Mouse (Mus musculus) 3T3-L1 (cell line): ENCODE data around the gene Myl10.
"Not testable (repeated sequence)": the region's sequence is repeated elsewhere in the genome, so short reads cannot be mapped to it uniquely, and the experiment has no call there.

ENCODE experiments used
- DNase-seq: peaks from one replicate; pipeline ENCODE4 v3.0.0-alpha.2; 2015; ENCODE audit warnings: low read depth, low spot score

The Myl10 gene

DNA sequence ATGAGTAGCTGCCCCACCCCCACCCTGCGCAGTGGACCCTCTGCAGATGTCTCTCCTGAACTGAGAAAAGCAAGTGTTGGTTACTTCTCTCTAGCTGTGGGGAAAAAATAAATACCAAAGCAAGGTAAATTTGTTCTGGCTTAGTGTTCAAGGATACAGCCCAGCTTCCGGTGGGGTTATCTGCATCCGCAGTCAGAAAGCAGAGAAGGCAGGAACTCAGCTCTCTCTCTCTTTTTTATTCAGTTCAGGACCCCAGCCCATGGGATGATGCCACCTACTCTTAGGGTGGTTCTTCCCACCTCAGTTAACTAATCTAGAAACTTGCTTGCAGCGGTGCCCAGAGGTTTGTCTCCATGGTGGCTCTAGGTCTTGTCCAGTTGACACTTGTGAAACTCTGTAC lies at the start of gene Myl10:
TSS of gene Myl10 (plus strand) at position 363 of the 400 bp plus-strand sequence.
- DNase-seq, result no peak

DNA sequence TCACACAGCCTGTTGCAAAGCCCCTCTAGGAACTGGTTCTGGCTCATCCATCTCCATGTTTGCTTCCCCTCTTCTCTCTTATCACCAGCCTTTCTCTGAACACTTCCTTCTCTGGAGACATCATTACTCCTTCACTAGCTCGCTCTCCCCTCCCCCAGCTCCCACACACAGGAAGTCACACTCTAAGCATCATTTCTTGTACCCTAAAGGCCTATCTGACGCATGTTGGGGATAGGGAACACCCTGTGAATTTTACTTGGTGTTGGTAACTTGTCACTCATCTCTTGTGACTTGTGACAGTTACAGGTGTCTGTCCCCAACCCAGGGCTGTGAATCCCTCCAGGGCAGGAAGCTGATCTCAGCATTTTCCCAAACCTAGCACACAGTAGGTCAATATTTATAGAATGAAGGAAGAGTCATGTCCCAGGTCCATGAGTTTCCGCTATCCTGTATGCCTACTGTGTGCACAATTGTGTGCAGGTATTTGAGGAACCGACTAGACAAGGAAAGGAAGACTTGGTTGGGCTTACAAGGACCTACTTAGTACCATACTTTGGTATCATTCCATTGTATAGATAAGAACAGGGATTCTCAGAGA lies 46.1 kb upstream of the Myl10 start:
- no peak for DNase-seq

DNA sequence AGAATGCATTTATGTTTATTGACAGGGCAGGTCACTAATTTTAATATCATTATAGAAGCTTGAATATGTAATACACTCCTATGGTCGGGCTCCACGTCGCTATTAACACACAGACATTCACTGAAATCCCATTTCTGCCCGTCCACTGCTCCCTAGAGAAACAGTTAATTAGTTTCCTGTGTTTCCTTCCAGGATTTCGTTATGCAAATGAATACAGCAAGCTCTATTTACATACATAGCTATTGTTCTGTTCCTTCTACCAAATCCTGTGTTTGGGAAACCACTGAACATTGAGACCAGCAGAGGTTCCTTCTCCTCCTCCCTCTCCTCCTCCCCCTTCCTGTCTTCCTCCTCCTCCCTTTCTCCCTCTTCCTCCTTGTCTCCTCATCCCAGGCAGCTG lies 43.9 kb upstream of the Myl10 start:
- DNase-seq, result no peak

DNA sequence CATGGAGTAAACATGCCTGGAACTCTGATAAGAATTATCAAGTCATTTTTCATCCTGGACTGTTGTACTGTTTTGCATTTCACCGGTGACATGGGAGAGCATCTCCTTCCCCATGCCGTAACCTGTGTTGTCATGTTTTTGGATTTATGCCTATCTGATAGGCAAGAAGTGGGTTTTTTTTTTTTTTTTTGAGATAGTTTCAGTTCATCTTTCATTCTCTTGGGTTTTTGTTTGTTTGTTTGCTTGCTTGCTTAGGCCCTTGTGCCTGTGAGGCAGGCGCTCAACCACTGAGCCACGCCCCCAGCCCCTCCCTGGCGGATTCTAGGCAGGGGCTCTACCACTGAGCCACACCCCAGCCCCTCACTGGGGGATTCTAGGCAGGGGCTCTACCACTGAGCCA lies 43.3 kb upstream of the Myl10 start:
- no peak for DNase-seq

DNA sequence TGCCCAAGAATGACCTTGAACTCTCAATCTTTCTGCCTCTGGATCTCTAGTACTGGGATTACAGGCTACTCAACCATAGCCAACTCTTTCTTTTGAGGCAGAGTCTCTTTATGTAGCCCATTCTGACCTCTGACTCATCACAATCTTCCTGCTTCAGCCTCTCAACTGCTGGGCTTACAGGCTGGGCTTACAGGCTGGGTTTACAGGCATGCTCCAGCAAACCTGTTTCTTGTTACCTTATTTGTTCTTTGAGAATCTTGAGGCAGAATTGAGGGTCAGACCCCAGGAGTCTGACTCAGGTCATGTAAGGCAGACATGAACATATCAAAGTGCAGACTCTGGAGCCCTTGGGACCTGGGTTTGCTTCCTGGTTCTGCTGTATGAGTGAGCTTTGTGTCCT lies 38.5 kb upstream of the Myl10 start:
- DNase-seq, result peak; percentile 23

DNA sequence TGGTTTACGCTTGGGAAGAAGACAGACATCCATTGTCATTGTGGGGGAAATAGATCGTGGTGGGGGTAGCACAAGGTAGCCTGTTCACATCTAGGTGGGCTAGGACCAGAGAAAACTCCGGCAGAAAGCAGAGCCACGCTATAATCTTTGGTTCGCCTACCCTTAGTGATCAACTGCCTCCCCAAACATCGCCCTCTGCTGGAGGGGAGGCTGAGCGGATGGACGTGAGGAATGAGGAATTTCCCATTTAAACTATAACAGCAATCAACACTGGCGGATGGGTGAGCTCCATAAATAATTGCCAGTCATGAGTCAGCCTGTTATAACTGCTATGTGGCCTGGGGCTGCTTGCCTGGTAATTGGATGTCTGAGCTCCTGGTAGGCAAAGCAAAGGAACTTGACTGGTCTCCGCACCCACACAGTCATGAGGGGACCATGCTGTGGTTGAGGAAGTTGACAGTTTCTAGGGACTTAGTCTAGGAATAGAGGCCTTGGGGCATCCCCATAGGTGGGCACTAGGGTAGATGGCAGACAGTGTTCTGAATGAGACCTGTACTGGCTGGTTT lies 36.0 kb upstream of the Myl10 start:
- DNase-seq, result peak; percentile 49

DNA sequence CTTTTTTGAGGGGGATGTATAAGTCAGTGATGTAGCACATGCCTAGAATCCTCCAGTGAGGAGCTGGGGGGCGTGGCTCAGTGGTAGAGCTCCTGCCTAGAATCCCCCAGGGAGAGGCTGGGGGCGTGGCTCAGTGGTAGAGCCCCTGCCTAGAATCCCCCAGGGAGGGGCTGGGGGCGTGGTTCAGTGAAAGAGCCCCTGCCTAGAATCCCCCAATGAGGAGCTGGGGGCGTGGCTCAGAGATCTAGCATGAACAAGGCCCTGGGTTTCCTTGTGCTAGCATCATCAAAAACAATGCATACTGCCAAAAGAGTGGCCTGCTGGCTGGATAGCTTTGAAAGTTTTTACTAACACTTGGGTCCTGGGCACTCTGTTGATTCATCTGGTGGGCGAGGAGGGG lies 32.2 kb upstream of the Myl10 start:
- not testable (repeated sequence) for DNase-seq

DNA sequence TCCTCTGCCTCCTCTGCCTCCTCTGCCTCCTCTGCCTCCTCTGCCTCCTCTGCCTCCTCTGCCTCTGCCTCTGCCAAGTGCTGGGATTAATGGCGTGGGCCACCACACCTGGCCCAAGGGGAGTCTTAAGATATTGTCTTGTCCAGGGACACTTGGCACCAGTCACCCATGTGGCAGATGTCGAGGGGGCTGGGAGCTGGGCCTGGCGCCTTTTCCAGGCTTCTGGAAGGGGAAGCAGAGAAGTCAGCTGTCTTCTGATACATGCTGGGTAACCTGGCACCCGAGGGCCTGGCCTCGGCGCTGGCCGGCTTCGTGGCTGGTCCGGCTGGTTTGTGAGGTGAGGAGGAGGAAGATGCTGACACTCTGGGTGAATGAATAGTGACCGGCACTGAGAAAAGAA lies 30.7 kb upstream of the Myl10 start:
- DNase-seq, result no peak

DNA sequence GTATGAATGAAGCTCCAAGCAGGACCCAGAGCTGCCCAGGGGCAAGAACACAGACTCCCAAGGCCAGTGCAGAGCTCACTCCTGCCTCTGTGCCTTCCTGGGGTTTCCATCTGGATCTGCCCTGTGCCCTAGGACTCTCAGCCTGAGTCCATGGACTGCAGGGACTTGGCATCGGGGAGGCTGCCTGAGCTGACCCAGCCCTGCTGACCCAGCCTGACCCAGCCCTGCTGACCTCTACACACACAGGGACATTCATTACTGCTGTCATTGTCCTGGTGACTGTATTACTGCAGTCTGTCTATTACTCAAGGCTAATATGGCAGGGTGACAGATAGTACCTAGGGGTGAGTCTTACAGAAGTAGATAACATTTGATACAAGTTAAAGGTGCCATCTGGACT lies 30.1 kb upstream of the Myl10 start:
- DNase-seq, result peak; percentile 14

DNA sequence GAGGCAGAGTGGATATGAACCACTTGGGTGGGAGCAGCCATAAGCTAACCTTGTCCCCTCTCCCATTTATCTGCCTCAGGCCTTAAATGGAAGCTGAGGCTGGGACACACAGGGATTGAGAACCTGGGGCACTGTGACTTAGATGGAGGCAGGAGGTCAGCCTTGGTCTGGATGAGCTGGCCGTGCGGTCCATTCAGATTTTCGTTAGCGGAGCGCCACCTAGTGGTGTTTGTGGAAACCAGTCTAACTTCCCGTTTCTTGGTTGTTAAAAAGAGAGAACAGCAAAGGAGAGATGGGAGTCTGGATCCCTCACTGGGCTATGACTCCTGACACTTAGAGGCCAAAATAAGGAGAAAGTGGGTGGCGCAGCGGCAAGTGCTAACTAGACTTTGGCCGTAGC lies 28.4 kb upstream of the Myl10 start:
- DNase-seq, result peak; percentile 96

DNA sequence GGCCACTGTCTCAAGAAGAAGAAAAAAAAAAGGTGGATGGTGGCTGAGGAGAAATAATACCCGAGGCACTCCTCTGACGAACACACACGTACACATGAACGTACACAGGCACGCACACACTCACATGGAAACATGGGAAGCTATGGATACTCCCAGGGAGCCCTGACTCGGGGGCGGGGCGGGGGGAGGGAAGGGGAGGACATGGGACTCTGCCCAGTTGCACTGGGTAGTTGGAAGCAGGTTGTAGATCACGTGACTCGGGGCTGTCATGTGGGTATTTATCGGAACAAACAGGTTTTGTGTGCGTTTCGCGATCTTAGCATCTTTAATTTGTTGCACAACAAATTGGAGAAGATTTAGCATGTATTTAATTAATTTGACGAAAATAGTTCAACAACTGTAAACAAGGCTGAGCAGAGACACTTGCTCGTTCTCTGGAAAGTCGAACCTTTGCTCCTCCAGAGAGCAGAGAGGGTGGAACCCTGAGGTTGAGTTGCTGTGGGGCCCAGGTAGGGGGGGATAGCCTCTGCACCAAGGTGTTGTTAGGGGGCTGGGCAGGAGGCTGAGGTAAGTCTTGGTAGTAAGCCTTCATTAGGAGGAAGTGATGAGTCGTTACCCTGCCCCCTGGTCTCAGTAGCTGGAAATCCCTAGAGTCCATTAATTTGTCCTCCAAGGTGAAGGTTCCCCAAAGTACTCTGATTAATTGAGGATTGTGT lies 16.5 kb upstream of the Myl10 start:
- DNase-seq, result no peak

DNA sequence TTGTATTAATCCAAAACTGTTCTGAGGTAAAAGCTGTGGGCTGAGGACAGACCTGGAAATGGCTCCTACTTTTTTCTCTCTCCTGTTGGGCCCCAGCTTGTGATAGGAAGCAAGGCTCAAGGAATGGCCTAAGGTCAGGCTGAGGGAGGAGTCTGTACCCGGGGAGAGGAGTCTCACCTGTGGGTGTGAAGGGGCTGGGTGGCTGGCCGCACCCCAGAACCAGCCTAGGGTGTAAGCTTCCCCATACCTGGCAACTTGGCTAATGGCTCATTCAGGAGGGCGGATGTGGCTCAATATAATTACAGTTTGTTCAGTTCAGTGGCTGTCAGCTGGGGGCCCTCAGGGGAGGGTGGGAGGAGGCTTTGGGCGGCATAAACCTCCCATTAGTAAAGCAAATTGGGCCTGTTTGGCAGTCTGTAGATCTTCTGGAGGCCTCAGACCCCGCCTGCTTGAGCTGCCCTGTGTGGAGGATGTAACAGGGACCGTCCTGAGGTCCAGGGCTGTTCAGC lies 14.1 kb upstream of the Myl10 start:
- DNase-seq, result no peak

DNA sequence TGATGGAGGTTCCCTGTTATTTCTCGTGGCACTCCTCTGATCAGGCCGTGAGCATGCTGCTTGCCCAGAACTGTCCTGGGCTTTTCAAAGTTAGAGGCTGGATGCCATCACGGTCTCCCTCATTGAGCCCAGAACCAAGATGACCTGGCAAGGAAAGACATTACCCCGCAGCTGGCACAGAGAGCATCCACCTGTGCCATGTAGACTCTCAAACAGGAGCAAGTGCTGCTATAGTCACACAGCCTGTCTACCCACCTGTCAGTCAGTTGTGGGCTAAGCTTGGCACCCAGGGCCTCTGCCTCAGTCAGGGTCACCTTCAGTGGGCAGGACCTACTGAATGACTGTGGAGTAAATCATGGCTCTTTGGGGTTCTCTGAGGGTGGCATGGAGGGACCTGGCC lies 6.6 kb upstream of the Myl10 start:
- DNase-seq, result no peak

DNA sequence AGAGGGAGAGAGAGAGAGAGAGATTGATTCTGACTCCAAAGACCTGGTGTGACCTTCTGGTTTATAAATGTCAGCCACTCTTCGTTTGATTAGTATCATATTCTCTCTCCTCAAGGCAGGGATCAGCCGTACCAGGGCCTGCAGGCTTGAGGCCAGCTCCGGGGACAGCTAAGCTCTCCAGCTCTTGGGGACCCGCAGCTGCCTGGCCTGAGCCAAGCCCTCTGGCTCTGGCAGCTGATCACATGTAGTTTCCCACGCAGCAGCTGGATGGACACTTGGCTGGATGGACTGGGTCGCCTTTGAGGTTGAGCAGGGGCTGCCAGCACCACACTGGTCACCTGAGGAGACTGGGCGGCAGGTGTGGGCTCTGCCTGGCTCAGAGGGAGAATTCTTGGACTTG lies 5.4 kb upstream of the Myl10 start:
- no peak for DNase-seq

DNA sequence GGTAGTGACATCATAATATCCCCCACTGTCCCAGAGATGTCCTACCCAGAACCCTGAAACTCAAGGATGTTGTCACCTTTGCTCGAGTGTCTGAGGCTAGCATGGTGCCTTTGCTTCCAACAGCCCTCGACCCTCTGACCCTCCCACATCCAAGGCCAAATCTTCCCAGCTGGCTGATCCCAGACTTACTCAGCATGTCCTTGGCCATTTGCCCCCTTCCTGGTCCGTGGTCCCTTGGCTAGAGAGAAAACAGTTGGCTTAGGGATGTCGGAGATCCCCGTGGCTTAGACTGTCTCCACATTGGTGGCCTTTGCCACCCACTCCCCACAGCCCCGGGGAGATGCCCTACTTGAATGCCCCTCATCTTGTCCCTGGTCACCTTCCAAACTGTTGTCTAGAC lies 4.1 kb upstream of the Myl10 start:
- no peak for DNase-seq

DNA sequence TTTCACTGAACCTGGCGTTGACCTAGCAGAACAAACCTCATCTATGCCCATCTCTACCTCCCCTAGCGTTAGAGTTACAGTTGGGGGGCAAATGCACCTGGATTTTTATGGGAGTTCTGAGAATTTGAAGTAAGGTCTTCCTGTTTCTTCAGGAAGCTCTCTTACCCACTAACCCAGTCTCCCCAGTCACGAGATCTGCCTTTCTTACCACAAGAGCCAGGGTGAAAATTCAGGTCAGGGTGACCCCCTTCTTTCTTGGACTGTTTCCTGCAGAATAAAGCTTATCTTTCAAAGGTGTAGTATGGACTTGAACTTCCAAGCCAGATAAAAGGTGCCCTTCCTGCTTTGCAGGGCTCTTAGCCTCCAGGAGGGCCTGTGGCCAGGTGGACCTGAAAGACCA lies 1.8 kb upstream of the Myl10 start:
- no peak for DNase-seq

DNA sequence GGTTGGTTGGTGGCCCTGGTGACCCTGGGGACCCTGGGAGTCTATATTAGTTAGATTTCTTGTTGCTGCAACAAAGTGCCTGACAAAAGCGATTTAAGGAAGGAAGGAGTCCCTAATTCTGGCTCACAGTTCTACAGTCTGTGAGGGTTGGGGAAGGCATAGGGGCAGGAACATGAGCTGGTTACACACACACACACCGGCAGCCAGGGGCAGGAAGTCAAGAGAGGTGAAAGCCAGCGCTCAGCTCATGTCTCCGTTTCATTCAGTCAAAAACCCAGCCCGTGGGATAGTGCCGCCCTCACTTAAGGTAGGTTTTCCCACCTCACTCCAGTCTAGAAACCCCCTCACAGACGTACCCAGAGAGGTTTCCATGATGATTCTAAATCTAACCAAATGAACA lies 472 bp downstream of the Myl10 start:
- DNase-seq, result no peak

DNA sequence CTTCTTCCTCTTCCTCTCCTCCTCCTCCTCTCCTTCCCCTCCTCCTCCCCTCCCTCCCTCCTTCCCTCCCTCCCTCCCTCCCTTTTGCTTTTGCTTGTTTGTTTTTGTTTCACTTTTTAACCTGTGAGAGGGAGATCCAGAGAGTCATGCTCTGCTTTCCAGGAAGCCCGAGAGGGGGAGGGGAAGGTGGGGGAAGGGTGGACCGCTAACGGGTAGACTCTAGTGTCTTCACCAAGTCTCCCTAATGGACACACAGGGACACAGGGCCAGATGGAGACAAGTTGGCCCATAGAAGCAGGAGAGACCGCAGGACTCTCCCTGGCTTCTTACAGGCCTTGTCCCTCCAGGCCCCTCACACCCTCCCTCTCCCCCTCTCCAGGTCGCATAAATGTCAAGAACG lies 2.0 kb downstream of the Myl10 start:
- no peak for DNase-seq

DNA sequence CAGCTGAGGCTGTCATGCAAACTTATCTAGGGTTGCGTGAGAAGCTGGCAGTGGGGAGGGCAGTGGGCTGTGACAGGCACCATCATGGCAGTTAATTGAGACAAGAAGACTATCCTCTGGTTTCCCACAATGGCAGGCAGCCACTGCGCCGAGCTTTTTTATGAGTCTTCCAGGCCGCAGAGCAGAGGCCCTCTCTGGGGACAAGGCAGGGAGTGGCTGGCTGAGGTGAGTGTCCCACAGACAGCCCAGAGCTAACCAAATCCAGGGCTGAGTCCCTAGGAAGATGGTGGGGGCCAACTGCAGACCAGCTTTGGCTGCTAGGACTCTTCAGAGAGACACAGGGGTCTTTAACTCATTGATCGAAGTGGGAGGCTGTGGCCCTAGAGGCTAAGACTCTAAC lies 3.6 kb downstream of the Myl10 start:
- DNase-seq, result no peak

DNA sequence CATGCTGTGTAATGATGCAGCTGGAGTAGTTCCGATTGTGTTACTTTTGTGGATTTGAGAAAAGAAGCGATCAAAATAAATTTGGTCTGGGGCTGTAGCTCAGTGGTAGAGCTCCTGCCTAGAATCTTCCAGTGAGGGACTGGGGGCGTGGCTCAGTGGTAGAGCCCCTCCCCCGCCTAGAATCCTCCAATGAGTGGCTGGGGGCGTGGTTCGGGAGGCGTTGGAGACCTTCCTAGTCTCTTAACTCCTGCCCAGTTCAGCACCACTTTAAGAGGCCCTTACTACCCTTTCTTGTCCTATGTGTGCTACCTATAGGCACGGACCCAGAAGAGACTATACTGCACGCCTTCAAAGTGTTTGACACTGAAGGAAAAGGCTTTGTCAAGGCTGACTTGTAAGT lies 4.7 kb downstream of the Myl10 start:
- no peak for DNase-seq

DNA sequence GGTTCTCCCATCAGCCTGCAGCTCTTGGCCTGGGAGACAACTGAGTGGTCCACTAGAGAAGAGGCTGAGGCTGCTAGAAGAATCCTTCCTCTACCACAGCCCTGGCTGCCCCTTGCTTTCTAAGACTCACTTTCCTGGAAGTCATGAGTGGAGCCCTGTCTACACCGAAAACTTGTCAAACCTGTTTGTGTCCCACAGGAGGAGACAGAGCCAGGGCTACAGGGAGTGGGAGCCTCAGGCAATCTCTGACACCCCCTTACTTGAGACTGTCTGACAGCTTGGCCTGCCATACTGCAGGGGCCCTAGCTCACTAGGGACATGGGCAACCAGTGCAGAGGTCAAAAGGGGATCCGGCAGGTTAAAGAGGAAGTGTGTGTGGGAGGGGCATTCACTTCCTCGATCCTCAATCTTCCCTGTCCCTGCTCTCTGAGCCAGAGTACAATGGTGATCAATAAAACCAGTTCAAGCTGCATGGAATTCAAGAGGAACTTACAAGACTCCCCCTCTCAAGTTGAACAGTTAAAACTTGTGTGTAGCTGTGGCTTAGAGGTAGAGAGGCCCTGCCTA lies 9.3 kb downstream of the Myl10 start:
- DNase-seq, result no peak

DNA sequence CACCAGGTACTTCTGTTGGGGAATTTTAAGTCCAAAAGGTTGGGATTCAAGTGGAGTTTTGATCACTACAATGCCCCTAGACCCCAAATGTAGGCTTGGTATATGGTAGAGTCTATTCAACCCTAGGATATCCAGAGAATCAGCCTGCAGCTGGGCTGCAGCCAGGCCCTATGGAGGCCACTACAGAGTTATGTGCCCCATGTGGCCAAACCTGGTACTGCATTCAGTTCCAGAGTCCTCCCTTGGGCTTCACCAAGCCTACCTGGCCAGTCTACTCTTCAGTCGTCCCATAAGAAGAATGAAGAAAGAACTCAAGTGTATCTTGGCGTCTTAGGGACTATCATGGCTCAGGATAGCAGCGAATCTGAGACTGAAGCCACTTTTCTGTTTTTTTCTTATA lies 10.8 kb downstream of the Myl10 start:
- peak; percentile 79 for DNase-seq

DNA sequence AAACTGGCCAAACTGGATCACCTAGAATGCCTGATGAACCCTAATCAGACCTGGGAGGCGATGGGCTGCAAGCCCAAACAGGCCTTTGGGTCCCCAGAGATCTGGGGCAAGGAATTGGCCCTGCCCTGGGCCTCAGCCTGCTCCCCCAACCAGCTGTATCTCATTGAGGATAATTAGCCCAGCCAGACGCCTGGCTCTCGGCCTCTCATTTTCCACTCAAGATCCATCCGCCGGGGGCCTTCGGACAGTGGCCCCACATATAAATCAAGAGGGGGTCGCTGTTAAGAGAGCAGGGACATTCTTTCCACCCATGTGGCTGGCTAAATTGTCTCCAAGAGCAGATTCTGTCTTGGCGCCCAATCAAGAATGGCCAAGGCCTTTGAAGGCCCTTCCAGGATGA lies 11.2 kb downstream of the Myl10 start:
- DNase-seq, result no peak
